29 mouse cellular contexts compared by ENCODE assay signal in the genomic region with DNA sequence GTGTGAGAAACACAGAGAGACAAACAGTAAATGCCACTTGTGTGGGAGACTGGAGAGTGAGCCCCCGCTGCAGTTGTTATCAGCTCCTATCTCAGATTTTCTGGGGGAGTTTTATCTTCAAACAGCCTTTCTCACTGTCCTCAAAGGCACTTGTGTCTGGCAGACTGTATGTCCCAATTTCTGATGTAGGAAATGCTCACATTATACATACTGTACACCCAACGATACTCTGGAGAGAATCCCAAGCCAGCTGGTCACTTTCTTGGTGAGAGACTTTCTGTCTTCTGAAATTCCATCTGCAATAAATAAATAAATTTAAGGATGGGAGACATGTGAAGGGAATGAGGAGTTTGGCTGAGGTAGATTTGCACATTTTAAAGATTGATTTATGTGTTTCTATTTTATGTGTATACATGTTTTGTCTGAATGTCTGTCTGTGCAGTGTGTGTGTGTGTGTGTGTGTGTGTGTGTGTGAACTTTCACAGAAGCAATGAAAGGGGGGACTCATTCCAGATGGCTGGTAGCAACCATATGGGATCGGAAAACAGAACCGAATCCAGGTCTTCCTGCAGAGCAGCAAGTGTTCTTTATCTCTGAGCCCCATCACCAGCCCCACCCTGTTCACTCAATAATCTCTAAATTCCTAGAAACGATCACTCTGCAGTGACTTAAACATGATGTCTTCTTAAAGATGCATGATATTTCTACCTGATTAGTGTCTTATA.
DNase-seq lines count a peak whose midpoint lies in the region; ATAC-seq lines count a peak whose summit lies in the region.
"Had no signal": no experiment of that assay in that cellular context is flagged by ENCODE, and none has a peak within 500 bp of the region (broad histone marks: within the 10 kb centered on the region; RNA-seq: fewer than 3 reads in every experiment).

No protein-coding gene starts in this region.

- H3K36me3 ChIP-seq in forebrain, embryonic 16.5 days (ENCODE audit: control insufficient read depth, insufficient read depth) = no peaks in the 10 kb centered on the region
- no peaks in the 10 kb centered on the region for H3K36me3 ChIP-seq in forebrain, embryonic 12.5 days (replicated peaks)
- H3K36me3 ChIP-seq: embryonic facial prominence, embryonic 12.5 days; embryonic facial prominence, embryonic 15.5 days; G1E; heart, embryonic 10.5 days; heart, embryonic 13.5 days had no signal

- H3K4me2 ChIP-seq in forebrain, embryonic 16.5 days (ENCODE audit: low read length) = no peak overlapping the region
- no peak overlapping the region for H3K4me2 ChIP-seq in forebrain, embryonic 12.5 days
- H3K4me2 ChIP-seq: embryonic facial prominence, embryonic 12.5 days; embryonic facial prominence, embryonic 15.5 days; forebrain, embryonic 13.5 days; heart, embryonic 13.5 days; hindbrain, embryonic 14.5 days had no signal

- H3K9me3 ChIP-seq in forebrain, embryonic 16.5 days (ENCODE audit: control insufficient read depth, low read length) = no peaks in the 10 kb centered on the region
- H3K9me3 ChIP-seq in forebrain, embryonic 12.5 days = no peaks in the 10 kb centered on the region
- H3K9me3 ChIP-seq: embryonic facial prominence, embryonic 12.5 days; embryonic facial prominence, embryonic 15.5 days; forebrain, embryonic 13.5 days; heart, embryonic 10.5 days; heart, embryonic 13.5 days had no signal

- ATAC-seq in forebrain, embryonic 16.5 days = 0 out of 2 replicates have a peak, but pooled peaks have one; percentile 26
- ATAC-seq in forebrain, embryonic 12.5 days (ENCODE audit: low FRiP score) = no peak
- ATAC-seq: forebrain, embryonic 13.5 days; hindbrain, postnatal 0 days; inflammation-experienced regulatory T-cells, adult 6 months; intestine, embryonic 16.5 days; Patski had no signal

- peaks cover 13% of the 10 kb centered on the region for H3K4me1 ChIP-seq in forebrain, embryonic 16.5 days (replicated peaks; ENCODE audit: control insufficient read depth, insufficient read depth, low read length)
- H3K4me1 ChIP-seq in forebrain, embryonic 12.5 days = peaks cover 4% of the 10 kb centered on the region; the same call in 1 of the 2 replicates
- H3K4me1 ChIP-seq: embryonic facial prominence, embryonic 12.5 days; embryonic facial prominence, embryonic 15.5 days; heart, embryonic 10.5 days; heart, embryonic 13.5 days had no signal

- DNase-seq in layer of hippocampus, adult 11-12 months (ENCODE audit: low spot score) = peak; percentile 18
- no peak for DNase-seq in layer of hippocampus, adult 9-10 months (ENCODE audit: low spot score)
- DNase-seq in right cerebral cortex, postnatal 10 days (ENCODE audit: low spot score in 2 of 2) = peak; percentile 49 to 76
- no peak for DNase-seq in right cerebral cortex, adult 18-20 months
- DNase-seq: adrenal gland, postnatal 10 days; adrenal gland, postnatal 36 days; B cell, adult 2 months; cerebellum, adult 11 months; cerebellum, adult 2 months; cerebellum, adult 9-11 months; cerebellum, postnatal 25 days; gastrocnemius, postnatal 10 days; gastrocnemius, postnatal 36 days; heart, adult 2 months; heart, postnatal 14 days; heart, postnatal 4 days had no signal

- H3K27ac ChIP-seq in forebrain, embryonic 16.5 days (ENCODE audit: low read length) = peak overlapping the region; percentile 37
- no peak overlapping the region for H3K27ac ChIP-seq in forebrain, embryonic 12.5 days
- H3K27ac ChIP-seq: embryonic facial prominence, embryonic 12.5 days; embryonic facial prominence, embryonic 15.5 days; forebrain, embryonic 13.5 days; heart, adult 2 months; heart, embryonic 10.5 days; heart, embryonic 13.5 days; hindbrain, embryonic 14.5 days; hindbrain, postnatal 0 days had no signal

- WGBS in forebrain, embryonic 16.5 days = 65% methylated on average over 5 of the region's 5 CpGs
- WGBS in forebrain, embryonic 12.5 days = 90% methylated on average over 5 of the region's 5 CpGs

- no peak overlapping the region for H3K4me3 ChIP-seq in forebrain, embryonic 16.5 days (replicated peaks; ENCODE audit: low read length)
- H3K4me3 ChIP-seq in forebrain, embryonic 12.5 days (replicated peaks) = no peak overlapping the region
- H3K4me3 ChIP-seq: embryonic facial prominence, embryonic 12.5 days; embryonic facial prominence, embryonic 15.5 days; forebrain, embryonic 13.5 days; heart, adult 2 months; heart, embryonic 10.5 days; heart, embryonic 13.5 days had no signal

- no peak overlapping the region for H3K9ac ChIP-seq in forebrain, embryonic 16.5 days (replicated peaks; ENCODE audit: low read depth, low read length)
- no peak overlapping the region for H3K9ac ChIP-seq in forebrain, embryonic 12.5 days
- H3K9ac ChIP-seq: embryonic facial prominence, embryonic 12.5 days; embryonic facial prominence, embryonic 15.5 days; forebrain, embryonic 13.5 days; heart, embryonic 13.5 days; hindbrain, embryonic 14.5 days had no signal

- H3K27me3 ChIP-seq in forebrain, embryonic 16.5 days (replicated peaks; ENCODE audit: control insufficient read depth, insufficient read depth, low read length) = no peaks in the 10 kb centered on the region
- H3K27me3 ChIP-seq in forebrain, embryonic 12.5 days = no peaks in the 10 kb centered on the region
- H3K27me3 ChIP-seq: embryonic facial prominence, embryonic 12.5 days; embryonic facial prominence, embryonic 15.5 days; forebrain, embryonic 13.5 days; Patski had no signal

Comparison
In these comparisons a context has a peak if more than half of its experiments do, and no peak if none do; other contexts are left out.
1. DNase-seq: peak in layer of hippocampus, adult 11-12 months (single experiment) and right cerebral cortex, postnatal 10 days (2 of 2); none in layer of hippocampus, adult 9-10 months (single experiment) and right cerebral cortex, adult 18-20 months (single experiment).